Mouse (Mus musculus): ENCODE results near the gene Unk.

DNA sequence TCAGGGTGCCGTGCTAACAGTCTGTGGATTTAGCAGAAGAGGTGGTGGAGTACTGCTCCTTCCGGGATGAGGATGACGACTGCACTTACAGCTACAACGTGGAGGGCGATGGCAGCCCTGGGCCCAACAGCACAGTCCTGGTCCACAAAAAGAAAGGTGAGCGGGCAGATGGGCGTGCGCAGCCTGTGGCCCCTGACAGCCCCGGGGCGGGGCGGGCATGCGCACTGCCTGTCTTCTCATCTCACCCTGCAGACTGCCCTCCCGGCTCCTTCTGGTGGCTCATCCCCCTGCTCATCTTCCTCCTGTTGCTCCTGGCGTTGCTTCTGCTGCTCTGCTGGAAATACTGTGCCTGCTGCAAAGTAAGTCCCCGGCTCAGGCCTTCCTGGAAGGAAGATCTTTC lies 40.4 kb upstream of the Unk start:
- TF ChIP-seq MXI1 (IDR thresholded peaks at IDR 0.05; ENCODE audit: low read depth, low read length) (no peak), USF1 (IDR thresholded peaks at IDR 0.05; ENCODE audit: low read depth, low read length) (no peak), NELFE (IDR thresholded peaks at IDR 0.05; ENCODE audit: low read depth, low read length) (no peak), CTCF (IDR thresholded peaks at IDR 0.05 in 2 of 3, conservative IDR thresholded peaks at IDR 0.05 in 1 of 3; ENCODE audit: control insufficient read depth in 1 of 3, insufficient read depth in 1 of 3, low read depth in 2 of 3, low read length in 3 of 3, poor library complexity in 1 of 3, severe bottlenecking in 1 of 3) (no peak), EP300 (IDR thresholded peaks at IDR 0.05; ENCODE audit: low read depth in 1 of 2, low read length in 2 of 2) (no peak), TAL1 (IDR thresholded peaks at IDR 0.05; ENCODE audit: low read length) (no peak)

Data from MEL (cell line).